Mouse (Mus musculus) R1 (cell line): ENCODE data around the gene Eva1c.

Experiments used
- DNase-seq: peaks from one replicate; pipeline ENCODE4 v3.0.0-alpha.2; 2018; ENCODE audit warnings: low read depth, low spot score

Eva1c gene

GRCm38 (mm10) chr16:90826041-90826440, 478 bp upstream of the Eva1c start:
- DNase-seq: no peak

DNA sequence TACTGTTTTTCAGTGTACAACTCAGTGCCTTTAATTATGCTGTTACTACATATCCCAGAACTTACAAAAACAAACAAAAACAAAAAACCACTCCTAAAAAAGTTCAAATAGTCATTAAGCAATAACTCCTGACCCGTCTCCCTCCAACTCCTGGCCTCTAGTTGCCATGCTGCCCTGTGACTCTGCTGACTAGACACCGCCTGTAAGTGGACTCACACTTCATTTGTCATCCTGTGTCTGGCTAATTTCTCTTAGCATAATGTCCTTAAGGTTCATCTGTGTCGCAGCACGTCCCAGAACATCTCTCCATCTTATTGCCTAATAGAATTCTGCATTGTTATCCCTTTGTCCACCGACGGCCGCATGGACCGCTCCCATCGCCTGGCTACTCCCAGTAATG, 979 bp downstream of the Eva1c start:
- no peak for DNase-seq

- no peak for DNase-seq
Observed at GRCm38 (mm10) chr16:90829136-90829535, 2.6 kb downstream of the Eva1c start.

DNA sequence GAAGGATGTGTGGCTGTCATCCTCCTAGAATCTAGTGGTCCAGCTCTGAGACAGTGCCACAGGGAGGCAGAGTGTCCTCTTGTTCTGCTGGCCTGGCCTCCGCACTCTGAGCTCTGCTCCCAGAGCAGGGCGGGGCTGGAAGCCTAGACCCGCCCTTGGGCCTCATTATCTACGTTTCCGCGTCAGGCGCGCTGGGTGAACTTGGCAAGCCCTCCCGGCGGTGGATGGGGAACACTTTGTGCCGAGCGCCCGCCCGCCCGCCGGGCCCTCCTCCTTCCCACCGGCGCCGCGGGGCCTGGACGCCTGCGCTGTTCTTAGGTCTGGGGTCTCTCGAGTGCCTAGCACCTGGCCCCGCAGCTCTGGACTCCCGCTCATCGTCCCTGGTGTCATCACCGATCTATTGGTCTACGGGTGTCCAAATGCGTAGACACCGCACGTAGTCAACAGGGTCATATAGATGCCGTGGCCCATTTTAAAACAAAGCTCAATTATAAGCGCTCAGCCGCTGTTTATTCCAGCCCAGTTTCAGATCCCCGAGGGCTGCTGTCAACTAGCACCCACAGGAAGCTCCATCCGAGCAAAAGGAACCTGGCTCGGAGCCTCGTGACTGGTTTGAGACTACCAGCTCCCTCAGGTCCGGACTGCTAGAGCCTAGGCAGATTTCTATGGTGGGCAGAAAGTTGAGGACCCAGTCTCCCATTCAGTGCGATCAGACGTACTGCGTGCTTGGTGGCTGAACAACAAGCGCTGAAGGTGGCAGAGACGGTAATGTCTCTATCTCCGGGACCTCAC, 3.6 kb downstream of the Eva1c start:
- DNase-seq: peak; percentile 60

- peak; percentile 78 for DNase-seq
Observed at GRCm38 (mm10) chr16:90830686-90831439, 4.3 kb downstream of the Eva1c start.

DNA sequence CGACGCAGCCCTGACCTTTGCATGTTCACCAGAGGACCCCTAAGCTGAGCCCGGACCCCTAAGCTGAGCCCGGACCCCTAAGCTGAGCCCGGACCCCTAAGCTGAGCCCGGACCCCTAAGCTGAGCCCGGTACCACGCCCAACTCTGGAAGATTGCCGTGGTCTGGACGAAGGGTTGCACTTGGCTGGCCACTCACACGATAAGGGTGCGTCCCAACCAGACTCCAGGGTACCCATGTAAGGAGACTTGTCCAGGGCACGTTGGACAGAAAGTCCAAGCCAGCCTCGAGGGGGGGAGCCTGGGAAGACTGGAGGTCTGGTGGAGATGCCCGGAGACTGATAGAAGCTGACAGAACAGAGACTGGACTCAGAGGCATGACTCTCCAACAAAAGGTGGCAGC, 5.2 kb downstream of the Eva1c start:
- no peak for DNase-seq

- no peak for DNase-seq
Observed at GRCm38 (mm10) chr16:90832495-90832894, 6.0 kb downstream of the Eva1c start.

- DNase-seq: no peak
Observed at GRCm38 (mm10) chr16:90833041-90833791, 6.7 kb downstream of the Eva1c start.

DNA sequence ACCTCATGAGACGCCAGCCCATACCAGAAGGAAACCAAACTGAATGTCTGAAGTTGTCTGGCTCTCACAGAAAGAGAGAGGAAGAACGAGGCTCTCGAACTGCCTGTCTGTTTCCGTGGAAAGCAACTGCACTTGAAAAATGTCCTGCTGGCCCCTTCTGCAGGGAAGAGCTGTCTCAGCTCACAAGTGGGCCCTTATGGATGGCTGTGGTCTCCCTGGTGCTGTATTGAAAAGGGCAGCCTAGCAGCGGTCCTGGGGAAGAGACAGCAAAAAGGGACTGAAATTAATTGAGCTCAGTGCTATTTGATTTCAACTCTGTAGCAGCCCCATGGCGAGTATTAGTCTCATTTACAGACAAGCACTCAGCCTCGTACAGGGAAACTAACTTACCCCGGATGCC, 10.9 kb downstream of the Eva1c start:
- no peak for DNase-seq

- no peak for DNase-seq
Observed at GRCm38 (mm10) chr16:90842164-90842563, 15.6 kb downstream of the Eva1c start.

- DNase-seq: no peak
Observed at GRCm38 (mm10) chr16:90845038-90845437, 18.5 kb downstream of the Eva1c start.

GRCm38 (mm10) chr16:90845591-90845990, 19.1 kb downstream of the Eva1c start:
- DNase-seq: no peak

- peak; percentile 23 for DNase-seq
Observed at GRCm38 (mm10) chr16:90848697-90849096, 22.2 kb downstream of the Eva1c start.

DNA sequence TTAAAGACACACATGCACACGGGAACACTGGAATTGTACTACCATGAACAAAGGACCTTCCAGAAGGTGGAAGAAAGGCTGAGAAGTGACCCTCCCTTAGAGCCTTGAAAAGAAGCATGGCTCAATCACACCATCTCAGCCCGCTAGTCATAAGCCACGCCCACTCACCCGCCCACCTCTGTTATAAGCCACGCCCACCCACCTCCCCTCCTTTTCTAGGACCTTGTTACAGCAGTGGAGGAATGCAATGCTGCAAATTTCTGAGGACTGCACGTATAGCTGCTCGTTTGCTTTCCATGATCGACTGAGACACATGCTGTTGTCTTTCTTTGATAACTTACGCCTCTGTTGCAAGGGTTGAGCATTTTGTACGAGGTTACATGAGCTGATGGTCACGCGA, 22.7 kb downstream of the Eva1c start:
- DNase-seq: peak; percentile 82

GRCm38 (mm10) chr16:90850881-90851280, 24.4 kb downstream of the Eva1c start:
- no peak for DNase-seq

DNA sequence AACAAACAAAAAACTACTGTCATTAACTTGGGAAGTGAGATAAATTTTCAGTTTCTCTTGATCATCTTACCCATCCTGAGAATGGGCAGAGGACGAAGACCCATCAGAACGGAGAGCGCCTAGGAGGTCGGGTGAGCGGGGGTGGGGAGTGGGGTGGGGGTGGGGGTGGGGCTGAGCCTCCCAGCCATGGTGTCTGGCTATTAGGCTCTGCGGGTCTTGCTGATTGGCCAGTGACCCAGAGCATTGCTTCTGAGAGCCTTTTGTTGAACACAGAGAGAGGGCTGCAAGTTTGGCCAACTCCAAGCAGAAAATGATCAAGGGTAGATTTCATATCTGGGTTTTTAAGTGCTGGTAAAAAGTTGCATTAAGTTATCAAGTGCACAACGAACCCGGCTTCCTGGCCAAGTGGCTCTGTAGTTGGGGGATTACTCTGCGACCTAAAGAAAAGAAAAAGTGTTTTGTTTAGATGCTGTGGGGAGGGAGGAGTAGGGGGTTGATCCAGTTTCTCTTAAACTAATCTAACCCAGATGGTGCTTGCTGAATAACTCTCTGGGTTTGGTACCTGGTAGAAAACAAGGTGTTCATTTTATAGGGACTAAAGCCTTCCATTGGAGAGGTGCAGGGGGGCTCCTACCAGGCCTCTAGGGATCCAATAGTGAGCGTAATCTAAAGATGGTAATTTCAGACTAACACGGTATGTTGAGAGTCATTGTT, 25.3 kb downstream of the Eva1c start:
- no peak for DNase-seq

GRCm38 (mm10) chr16:90856552-90857200, 30.2 kb downstream of the Eva1c start:
- DNase-seq: no peak

GRCm38 (mm10) chr16:90858206-90858605, 31.7 kb downstream of the Eva1c start:
- no peak for DNase-seq

- DNase-seq: no peak
Observed at GRCm38 (mm10) chr16:90863036-90863435, 36.5 kb downstream of the Eva1c start.

GRCm38 (mm10) chr16:90863468-90864046, 37.0 kb downstream of the Eva1c start:
- no peak for DNase-seq

GRCm38 (mm10) chr16:90864693-90865092, 38.2 kb downstream of the Eva1c start:
- DNase-seq: no peak
